Mouse (Mus musculus): ENCODE results near the gene Rxra. TPM values are rescaled to one million over a fixed set of nuclear protein-coding genes. Genes with fewer than 3 reads are reported as not detected.

Gene Rxra
- polyA plus RNA-seq, 1 experiment from 2014 or later = 4.7 TPM

DNA sequence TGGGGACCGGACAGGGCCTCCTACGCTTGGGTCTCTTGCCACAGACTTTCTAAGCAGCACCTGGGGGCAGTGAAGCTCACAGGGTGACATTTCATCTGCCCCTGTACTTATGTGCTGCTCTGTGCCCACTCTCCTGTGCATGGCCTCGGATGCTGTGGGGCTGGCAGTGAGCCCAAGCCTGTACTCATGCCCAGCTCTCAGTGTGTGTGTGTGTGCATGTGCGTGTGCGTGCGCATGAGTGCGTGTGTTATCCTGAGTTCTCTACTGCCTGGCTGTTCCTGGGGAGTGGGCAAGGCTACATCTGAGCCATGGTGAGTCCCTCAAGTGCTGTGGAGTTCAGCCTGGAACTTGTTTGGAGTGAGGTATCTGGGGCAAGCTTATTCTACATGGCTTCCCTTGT, 103.9 kb downstream of the Rxra start:
- Histone ChIP-seq H3K4me3 (replicated peaks) (no peak overlapping the region), H3K27me3 (no peaks in the 10 kb centered on the region), H3K4me2 (no peak overlapping the region), H3K36me3 (replicated peaks) (no peaks in the 10 kb centered on the region), H3K9me3 (replicated peaks) (no peaks in the 10 kb centered on the region), H3K27ac (replicated peaks) (no peak overlapping the region), H3K9ac (no peak overlapping the region), H3K4me1 (replicated peaks) (no peaks in the 10 kb centered on the region)
- WGBS (ENCODE audit: insufficient replicate concordance) = 81% methylated on average over 7 of the region's 7 CpGs
- ATAC-seq (ENCODE audit: insufficient read depth) = no peak

DNA sequence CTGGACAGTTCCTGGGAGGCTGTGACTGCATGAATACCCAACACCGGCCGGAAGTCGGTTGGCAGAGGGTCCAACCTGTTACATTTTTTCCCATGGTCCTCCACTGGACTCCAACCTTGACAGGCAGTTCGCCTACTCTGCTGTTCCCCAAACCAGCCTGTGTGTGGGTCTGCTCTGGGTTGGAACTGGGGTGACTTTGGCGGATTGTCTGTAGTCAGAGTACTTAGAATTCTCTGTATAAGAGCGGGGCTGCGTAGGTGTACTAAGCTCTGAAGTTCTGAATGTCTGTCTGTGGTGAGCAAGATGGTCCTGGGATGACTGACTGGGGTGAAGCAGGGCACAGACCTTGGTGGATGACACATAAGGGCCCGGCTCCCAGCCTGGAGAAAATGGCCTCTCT, 109.1 kb downstream of the Rxra start:
- Histone ChIP-seq H3K27me3 (no peaks in the 10 kb centered on the region), H3K36me3 (replicated peaks) (no peaks in the 10 kb centered on the region), H3K4me2 (no peak overlapping the region), H3K9me3 (replicated peaks) (no peaks in the 10 kb centered on the region), H3K27ac (replicated peaks) (no peak overlapping the region), H3K4me1 (replicated peaks) (no peaks in the 10 kb centered on the region), H3K9ac (no peak overlapping the region), H3K4me3 (replicated peaks) (no peak overlapping the region)
- 75% methylated on average over 8 of the region's 8 CpGs for WGBS (ENCODE audit: insufficient replicate concordance)
- no peak for ATAC-seq (ENCODE audit: insufficient read depth)

DNA sequence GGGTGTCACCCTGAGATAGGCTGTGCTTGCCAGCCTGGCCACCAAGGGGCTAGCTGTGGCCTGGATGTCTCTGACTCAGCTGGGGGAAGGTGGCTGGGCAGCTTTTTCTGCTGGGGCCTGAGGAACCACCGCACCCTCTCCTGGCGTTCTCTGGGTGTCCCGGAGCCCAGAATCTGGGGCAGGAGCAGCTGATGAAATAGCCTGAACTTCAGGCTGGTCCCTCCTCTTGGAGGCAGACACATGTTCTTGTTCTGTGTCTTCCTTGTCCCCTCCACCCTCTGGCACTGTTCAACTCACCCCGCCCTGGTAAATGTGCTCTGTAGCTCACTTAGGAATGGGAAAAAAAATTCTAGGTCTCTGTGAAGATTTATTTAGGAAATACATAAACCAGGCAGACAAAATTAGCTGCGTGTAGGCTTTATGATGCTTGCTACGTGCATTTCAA, 109.8 kb downstream of the Rxra start:
- WGBS (ENCODE audit: insufficient replicate concordance) = 66% methylated on average over 6 of the region's 6 CpGs
- Histone ChIP-seq H3K27ac (replicated peaks) (no peak overlapping the region), H3K27me3 (no peaks in the 10 kb centered on the region), H3K36me3 (replicated peaks) (no peaks in the 10 kb centered on the region), H3K9ac (no peak overlapping the region), H3K4me1 (replicated peaks) (no peaks in the 10 kb centered on the region), H3K9me3 (replicated peaks) (no peaks in the 10 kb centered on the region), H3K4me3 (replicated peaks) (no peak overlapping the region), H3K4me2 (no peak overlapping the region)
- no peak for ATAC-seq (ENCODE audit: insufficient read depth)

DNA sequence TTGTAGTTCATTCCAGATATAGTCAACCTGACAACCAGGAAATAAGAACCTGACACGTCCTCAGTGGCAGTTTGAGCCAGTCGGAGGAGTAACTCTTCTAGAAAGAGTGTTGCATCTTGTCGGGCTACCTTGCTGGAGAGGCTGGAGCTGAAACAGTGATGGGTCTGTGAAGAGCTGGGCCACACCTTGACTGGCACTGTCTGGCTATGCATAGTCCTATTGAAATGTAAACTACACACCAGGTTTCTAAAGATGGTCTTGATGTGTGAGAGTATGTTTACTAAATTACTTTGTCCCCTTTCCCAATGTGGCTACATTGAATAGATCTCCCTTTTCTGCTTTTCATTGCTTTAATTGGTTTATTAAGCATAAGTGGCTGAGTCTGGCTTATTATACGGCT, 115.3 kb downstream of the Rxra start:
- H3K4me1 ChIP-seq (replicated peaks) = no peaks in the 10 kb centered on the region
- H3K36me3 ChIP-seq (replicated peaks) = no peaks in the 10 kb centered on the region
- no peak for ATAC-seq (ENCODE audit: insufficient read depth)
- no peak overlapping the region for H3K4me3 ChIP-seq (replicated peaks)
- H3K27me3 ChIP-seq = no peaks in the 10 kb centered on the region
- H3K9me3 ChIP-seq (replicated peaks) = no peaks in the 10 kb centered on the region
- no peak overlapping the region for H3K4me2 ChIP-seq
- no peak overlapping the region for H3K27ac ChIP-seq (replicated peaks)
- H3K9ac ChIP-seq = no peak overlapping the region
- 59% methylated on average over 4 of the region's 4 CpGs for WGBS (ENCODE audit: insufficient replicate concordance)

DNA sequence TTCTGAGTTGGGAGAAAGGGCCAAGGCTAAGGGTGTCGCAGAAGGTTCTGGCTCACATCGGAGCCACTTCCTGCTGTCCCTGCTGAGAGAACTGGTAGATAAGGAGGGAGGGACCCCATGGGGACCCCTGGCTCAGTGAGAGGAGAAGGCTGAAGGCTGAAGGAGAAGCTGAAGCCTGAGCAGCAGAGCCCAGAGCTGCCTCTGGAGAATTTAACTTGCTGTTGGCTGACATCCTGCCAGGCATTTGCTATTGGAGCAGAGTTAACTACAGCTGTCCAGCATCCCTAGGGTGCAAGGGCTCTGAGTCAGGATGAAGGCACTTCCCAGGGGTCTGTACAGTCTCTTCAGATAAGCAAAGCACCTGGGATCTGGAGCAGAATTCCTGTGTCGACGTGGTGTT, 122.8 kb downstream of the Rxra start:
- no peak for ATAC-seq (ENCODE audit: insufficient read depth)
- H3K27ac ChIP-seq (replicated peaks) = no peak overlapping the region

DNA sequence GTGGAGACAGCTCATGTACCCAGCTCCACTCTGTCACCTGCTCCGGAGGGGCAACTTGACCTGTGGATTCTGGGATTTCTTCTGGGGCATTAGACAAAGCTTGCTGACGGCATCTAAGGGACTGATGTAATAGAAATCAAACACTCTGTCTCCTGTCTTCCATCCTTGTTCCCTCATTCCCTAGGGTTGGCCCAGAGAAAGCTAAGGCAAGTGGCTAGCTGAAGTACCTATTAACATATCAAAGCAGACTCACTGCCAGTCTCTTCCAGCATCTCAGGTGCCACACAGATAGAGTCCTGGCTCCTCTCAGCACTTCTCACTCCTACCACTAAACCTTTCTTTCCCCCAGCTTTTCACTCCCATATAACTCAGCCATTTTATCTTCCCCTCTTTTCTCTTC, 124.8 kb downstream of the Rxra start:
- ATAC-seq (ENCODE audit: insufficient read depth) = no peak
- Histone ChIP-seq H3K9ac (no peak overlapping the region), H3K4me3 (replicated peaks) (no peak overlapping the region), H3K9me3 (replicated peaks) (no peaks in the 10 kb centered on the region), H3K27ac (replicated peaks) (no peak overlapping the region), H3K36me3 (replicated peaks) (no peaks in the 10 kb centered on the region), H3K4me1 (replicated peaks) (no peaks in the 10 kb centered on the region), H3K27me3 (no peaks in the 10 kb centered on the region), H3K4me2 (no peak overlapping the region)
- 65% methylated on average over 2 of the region's 2 CpGs for WGBS (ENCODE audit: insufficient replicate concordance)

More for the DNA sequence above, 122.8 kb downstream of the Rxra start:
- no peaks in the 10 kb centered on the region for H3K4me1 ChIP-seq (replicated peaks)
- no peaks in the 10 kb centered on the region for H3K27me3 ChIP-seq
- no peak overlapping the region for H3K4me2 ChIP-seq
- no peaks in the 10 kb centered on the region for H3K36me3 ChIP-seq (replicated peaks)
- H3K4me3 ChIP-seq (replicated peaks) = no peak overlapping the region
- no peak overlapping the region for H3K9ac ChIP-seq
- no peaks in the 10 kb centered on the region for H3K9me3 ChIP-seq (replicated peaks)
- 42% methylated on average over 4 of the region's 4 CpGs for WGBS (ENCODE audit: insufficient replicate concordance)

DNA sequence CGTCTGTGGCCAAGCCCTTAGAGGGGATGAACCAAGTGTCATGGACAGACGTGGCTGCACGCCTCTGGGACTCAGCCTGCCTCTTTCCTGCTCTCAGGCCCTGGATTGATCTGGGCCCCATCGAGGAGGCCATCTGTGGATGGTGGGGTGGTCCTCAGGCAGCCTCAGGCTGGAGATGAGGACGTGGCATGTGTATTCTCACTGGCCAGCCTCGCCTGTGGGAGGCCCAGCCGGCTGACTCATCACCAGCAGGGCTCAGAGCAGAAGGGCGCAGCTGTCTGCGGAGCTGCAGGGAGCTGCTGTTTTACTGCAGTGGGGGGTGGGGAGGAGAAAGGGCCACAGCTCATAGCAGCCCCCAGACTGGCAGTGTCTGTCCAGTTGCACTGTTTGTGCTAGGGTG, 126.3 kb downstream of the Rxra start:
- H3K4me2 ChIP-seq = no peak overlapping the region
- no peaks in the 10 kb centered on the region for H3K27me3 ChIP-seq
- no peak for ATAC-seq (ENCODE audit: insufficient read depth)
- no peaks in the 10 kb centered on the region for H3K36me3 ChIP-seq (replicated peaks)
- no peaks in the 10 kb centered on the region for H3K4me1 ChIP-seq (replicated peaks)
- H3K4me3 ChIP-seq (replicated peaks) = no peak overlapping the region
- no peak overlapping the region for H3K27ac ChIP-seq (replicated peaks)
- WGBS (ENCODE audit: insufficient replicate concordance) = 39% methylated on average over 9 of the region's 9 CpGs
- no peaks in the 10 kb centered on the region for H3K9me3 ChIP-seq (replicated peaks)
- H3K9ac ChIP-seq = no peak overlapping the region

DNA sequence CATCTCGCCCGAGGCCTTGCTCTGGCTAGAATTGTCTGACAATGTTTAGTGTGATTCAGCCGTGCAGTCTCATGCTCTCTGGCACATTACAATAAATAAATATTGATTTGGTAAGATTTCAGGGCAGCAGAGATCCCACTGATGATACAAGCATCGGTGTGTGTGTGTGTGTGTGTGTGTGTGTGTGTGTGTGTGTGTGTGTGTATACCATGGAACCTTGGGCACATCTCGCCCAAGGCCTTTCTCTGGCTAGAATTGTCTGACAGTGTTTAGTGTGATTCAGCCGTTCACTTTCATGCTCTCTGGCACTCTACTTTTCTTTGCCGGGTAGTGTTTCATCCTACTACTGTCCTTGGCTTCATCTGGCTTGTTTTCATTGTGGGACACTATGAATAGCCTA, 130.5 kb downstream of the Rxra start:
- Histone ChIP-seq H3K4me3 (replicated peaks) (no peak overlapping the region), H3K4me1 (replicated peaks) (no peaks in the 10 kb centered on the region), H3K27ac (replicated peaks) (no peak overlapping the region), H3K36me3 (replicated peaks) (no peaks in the 10 kb centered on the region), H3K4me2 (no peak overlapping the region), H3K9ac (no peak overlapping the region), H3K9me3 (replicated peaks) (no peaks in the 10 kb centered on the region), H3K27me3 (no peaks in the 10 kb centered on the region)
- WGBS (ENCODE audit: insufficient replicate concordance) = 59% methylated on average over 7 of the region's 7 CpGs
- no peak for ATAC-seq (ENCODE audit: insufficient read depth)

DNA sequence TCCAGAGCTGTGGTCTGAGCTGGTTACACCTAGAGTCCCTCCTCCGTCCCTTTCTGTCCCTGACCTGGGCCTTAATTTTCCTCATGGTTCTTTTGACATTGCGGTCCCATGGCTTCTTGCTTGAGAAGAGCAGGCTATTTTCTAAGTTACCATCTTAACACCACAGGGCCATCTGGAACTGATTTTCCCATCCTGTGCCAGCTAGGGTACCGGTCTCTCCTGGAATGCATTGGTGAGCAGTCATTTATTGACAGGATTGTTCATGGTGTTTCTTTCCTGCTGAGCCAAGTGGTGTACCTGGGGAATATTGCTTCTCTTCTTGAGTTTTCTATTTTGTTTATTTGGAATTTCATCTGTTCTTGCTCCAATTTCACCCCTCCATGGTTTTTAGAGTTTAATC, 131.4 kb downstream of the Rxra start:
- Histone ChIP-seq H3K4me1 (replicated peaks) (no peaks in the 10 kb centered on the region), H3K36me3 (replicated peaks) (no peaks in the 10 kb centered on the region), H3K4me3 (replicated peaks) (no peak overlapping the region), H3K4me2 (no peak overlapping the region), H3K9ac (no peak overlapping the region), H3K27ac (replicated peaks) (no peak overlapping the region), H3K27me3 (no peaks in the 10 kb centered on the region), H3K9me3 (replicated peaks) (no peaks in the 10 kb centered on the region)
- no peak for ATAC-seq (ENCODE audit: insufficient read depth)
- WGBS (ENCODE audit: insufficient replicate concordance) = 73% methylated on average over 3 of the region's 3 CpGs

DNA sequence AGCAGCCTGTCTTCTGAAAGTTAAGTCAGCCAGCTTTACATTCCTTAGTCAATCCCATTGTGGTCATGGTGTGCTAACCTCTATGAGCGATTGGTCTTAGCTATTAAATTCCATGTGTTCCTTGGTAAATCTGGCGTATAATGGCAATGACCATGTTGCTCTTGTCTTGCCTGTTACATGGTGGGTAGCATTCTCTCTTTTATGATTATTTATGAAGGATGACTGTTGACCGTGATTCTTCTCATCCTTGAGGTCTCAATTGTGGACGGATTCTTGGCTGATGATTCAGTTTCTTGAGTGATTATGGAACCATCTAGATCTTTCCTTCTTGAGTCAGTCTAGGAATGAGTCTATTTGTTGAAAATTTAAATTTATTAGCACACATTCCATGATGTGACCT, 133.7 kb downstream of the Rxra start:
- H3K4me2 ChIP-seq = no peak overlapping the region
- no peak overlapping the region for H3K27ac ChIP-seq (replicated peaks)
- 66% methylated on average over 4 of the region's 4 CpGs for WGBS (ENCODE audit: insufficient replicate concordance)
- H3K9me3 ChIP-seq (replicated peaks) = no peaks in the 10 kb centered on the region
- no peaks in the 10 kb centered on the region for H3K27me3 ChIP-seq
- no peaks in the 10 kb centered on the region for H3K4me1 ChIP-seq (replicated peaks)
- no peaks in the 10 kb centered on the region for H3K36me3 ChIP-seq (replicated peaks)
- ATAC-seq (ENCODE audit: insufficient read depth) = no peak
- H3K4me3 ChIP-seq (replicated peaks) = no peak overlapping the region
- no peak overlapping the region for H3K9ac ChIP-seq

Data from liver, embryonic 15.5 days (tissue).